Mouse (Mus musculus): Measurements from ENCODE around the gene Ptpn3.
"Not testable (repeated sequence)": the region's sequence is repeated elsewhere in the genome, so short reads cannot be mapped to it uniquely, and the experiment has no call there.

Ptpn3 gene

GRCm38 (mm10) chr4:57214852-57215251 lies 86.8 kb downstream of the Ptpn3 start:
- no peak for DNase-seq

GRCm38 (mm10) chr4:57214114-57214513 lies 87.5 kb downstream of the Ptpn3 start:
- DNase-seq: no peak

- DNase-seq: no peak
These were observed 89.9 kb downstream of the Ptpn3 start for GRCm38 (mm10) chr4:57211706-57212105.

GRCm38 (mm10) chr4:57205908-57206307 lies 95.7 kb downstream of the Ptpn3 start:
- no peak for DNase-seq

GRCm38 (mm10) chr4:57204780-57205179 lies 96.9 kb downstream of the Ptpn3 start:
- DNase-seq: peak; percentile 49 to 71

- peak; percentile 79 to 89 for DNase-seq
These were observed 98.8 kb downstream of the Ptpn3 start for GRCm38 (mm10) chr4:57202660-57203361.

GRCm38 (mm10) chr4:57202132-57202531 lies 99.5 kb downstream of the Ptpn3 start:
- DNase-seq: peak; percentile 45 to 77

- DNase-seq: no peak
These were observed 101.0 kb downstream of the Ptpn3 start for GRCm38 (mm10) chr4:57200661-57201060.

- not testable (repeated sequence) for DNase-seq
These were observed 102.8 kb downstream of the Ptpn3 start for GRCm38 (mm10) chr4:57198666-57199393.

- peak in 1 of 2 experiments; percentile 46 for DNase-seq
These were observed 109.9 kb downstream of the Ptpn3 start for GRCm38 (mm10) chr4:57191543-57192283.

GRCm38 (mm10) chr4:57189881-57190280 lies 111.8 kb downstream of the Ptpn3 start:
- no peak for DNase-seq

- no peak for DNase-seq
These were observed 115.6 kb downstream of the Ptpn3 start for GRCm38 (mm10) chr4:57186035-57186434.

GRCm38 (mm10) chr4:57185462-57185861 lies 116.2 kb downstream of the Ptpn3 start:
- DNase-seq: no peak

- no peak for DNase-seq
These were observed 118.1 kb downstream of the Ptpn3 start for GRCm38 (mm10) chr4:57183493-57183892.

- peak in 1 of 2 experiments; percentile 51 for DNase-seq
These were observed 120.1 kb downstream of the Ptpn3 start for GRCm38 (mm10) chr4:57181538-57181937.

- DNase-seq: no peak
These were observed 122.8 kb downstream of the Ptpn3 start for GRCm38 (mm10) chr4:57178881-57179280.

GRCm38 (mm10) chr4:57175329-57175728 lies 126.3 kb downstream of the Ptpn3 start:
- peak; percentile 29 to 52 for DNase-seq

GRCm38 (mm10) chr4:57172861-57173260 lies 128.8 kb downstream of the Ptpn3 start:
- DNase-seq: no peak

- DNase-seq: no peak
These were observed 129.8 kb downstream of the Ptpn3 start for GRCm38 (mm10) chr4:57171817-57172216.

- no peak for DNase-seq
These were observed 133.0 kb downstream of the Ptpn3 start for GRCm38 (mm10) chr4:57168680-57169079.

- DNase-seq: no peak
These were observed 133.4 kb downstream of the Ptpn3 start for GRCm38 (mm10) chr4:57168277-57168676.

- peak; percentile 81 to 89 for DNase-seq
These were observed 134.4 kb downstream of the Ptpn3 start for GRCm38 (mm10) chr4:57166922-57167870.

Measured in lung, adult 18-20 months (tissue).